Mouse (Mus musculus): ENCODE data around the gene Cadm1. TPM values are rescaled to one million over a fixed set of nuclear protein-coding genes. Genes with fewer than 3 reads are reported as not detected.

Cadm1 gene
- polyA plus RNA-seq, 1 experiment from 2014 or later: 84.9 TPM

GRCm38 (mm10) chr9:47545245-47545644, 15.3 kb downstream of the Cadm1 start:
- Histone ChIP-seq H3K36me3 (ENCODE audit: insufficient read depth, low read length) (no peaks in the 10 kb centered on the region), H3K4me1 (ENCODE audit: insufficient read depth, low read depth, low read length) (0 out of 2 replicates have a peak, but pooled peaks cover 2% of the 10 kb centered on the region), H3K9ac (replicated peaks; ENCODE audit: low read depth) (no peak overlapping the region), H3K9me3 (ENCODE audit: low read length) (no peaks in the 10 kb centered on the region), H3K27ac (ENCODE audit: low read length) (no peak overlapping the region), H3K4me2 (replicated peaks; ENCODE audit: low read depth, low read length) (no peak overlapping the region), H3K27me3 (replicated peaks; ENCODE audit: insufficient read depth, low read length) (no peaks in the 10 kb centered on the region), H3K4me3 (ENCODE audit: low read depth, low read length) (no peak overlapping the region)
- WGBS: 36% methylated on average over 7 of the region's 7 CpGs
- TF ChIP-seq EP300 (IDR thresholded peaks at IDR 0.05) (peak; percentile 43; the same call in 1 of the 2 replicates), CTCF (IDR thresholded peaks at IDR 0.05) (no peak)
- ATAC-seq (no peak), DNase-seq (ENCODE audit: low spot score) (no peak)

GRCm38 (mm10) chr9:47545667-47546066, 15.7 kb downstream of the Cadm1 start:
- no peak overlapping the region for H3K4me3 ChIP-seq (ENCODE audit: low read depth, low read length)
- DNase-seq (ENCODE audit: low spot score): no peak

GRCm38 (mm10) chr9:47548402-47548801, 18.4 kb downstream of the Cadm1 start:
- ATAC-seq (peak; percentile 94), DNase-seq (ENCODE audit: low spot score) (peak; percentile 89)
- no peak overlapping the region for H3K4me3 ChIP-seq (ENCODE audit: low read depth, low read length)
- TF ChIP-seq CTCF (IDR thresholded peaks at IDR 0.05): no peak
- TF ChIP-seq EP300 (IDR thresholded peaks at IDR 0.05): peak; percentile 96
- no peaks in the 10 kb centered on the region for H3K27me3 ChIP-seq (replicated peaks; ENCODE audit: insufficient read depth, low read length)
- 58% methylated on average over 12 of the region's 12 CpGs for WGBS
- no peaks in the 10 kb centered on the region for H3K36me3 ChIP-seq (ENCODE audit: insufficient read depth, low read length)
- peak overlapping the region; percentile 83 for H3K27ac ChIP-seq (ENCODE audit: low read length)
- no peak overlapping the region for H3K4me2 ChIP-seq (replicated peaks; ENCODE audit: low read depth, low read length)
- H3K9ac ChIP-seq (replicated peaks; ENCODE audit: low read depth): no peak overlapping the region
- 0 out of 2 replicates have a peak, but pooled peaks cover 2% of the 10 kb centered on the region for H3K4me1 ChIP-seq (ENCODE audit: insufficient read depth, low read depth, low read length)
- no peaks in the 10 kb centered on the region for H3K9me3 ChIP-seq (ENCODE audit: low read length)

More at GRCm38 (mm10) chr9:47545667-47546066, 15.7 kb downstream of the Cadm1 start:
- no peak overlapping the region for H3K9ac ChIP-seq (replicated peaks; ENCODE audit: low read depth)
- no peaks in the 10 kb centered on the region for H3K36me3 ChIP-seq (ENCODE audit: insufficient read depth, low read length)
- no peaks in the 10 kb centered on the region for H3K27me3 ChIP-seq (replicated peaks; ENCODE audit: insufficient read depth, low read length)
- no peak overlapping the region for H3K4me2 ChIP-seq (replicated peaks; ENCODE audit: low read depth, low read length)
- H3K4me1 ChIP-seq (ENCODE audit: insufficient read depth, low read depth, low read length): 0 out of 2 replicates have a peak, but pooled peaks cover 2% of the 10 kb centered on the region
- H3K9me3 ChIP-seq (ENCODE audit: low read length): no peaks in the 10 kb centered on the region
- H3K27ac ChIP-seq (ENCODE audit: low read length): no peak overlapping the region
- no peak for TF ChIP-seq CTCF (IDR thresholded peaks at IDR 0.05)
- no peak for ATAC-seq
- WGBS: 37% methylated on average over 12 of the region's 12 CpGs

- Histone ChIP-seq H3K4me1 (ENCODE audit: insufficient read depth, low read depth, low read length) (0 out of 2 replicates have a peak, but pooled peaks cover 2% of the 10 kb centered on the region), H3K9ac (replicated peaks; ENCODE audit: low read depth) (no peak overlapping the region), H3K4me2 (replicated peaks; ENCODE audit: low read depth, low read length) (no peak overlapping the region), H3K27ac (ENCODE audit: low read length) (peak overlapping the region; percentile 83), H3K9me3 (ENCODE audit: low read length) (no peaks in the 10 kb centered on the region), H3K36me3 (ENCODE audit: insufficient read depth, low read length) (no peaks in the 10 kb centered on the region), H3K27me3 (replicated peaks; ENCODE audit: insufficient read depth, low read length) (no peaks in the 10 kb centered on the region), H3K4me3 (ENCODE audit: low read depth, low read length) (no peak overlapping the region)
- peak; percentile 43 for DNase-seq (ENCODE audit: low spot score)
- WGBS: 58% methylated on average over 5 of the region's 5 CpGs
- peak; percentile 28; the same call in 1 of the 2 replicates for ATAC-seq
- TF ChIP-seq CTCF (IDR thresholded peaks at IDR 0.05) (no peak), EP300 (IDR thresholded peaks at IDR 0.05) (no peak)
Measured at GRCm38 (mm10) chr9:47548916-47549315, 18.9 kb downstream of the Cadm1 start.

- no peaks in the 10 kb centered on the region for H3K36me3 ChIP-seq (ENCODE audit: insufficient read depth, low read length)
- no peaks in the 10 kb centered on the region for H3K27me3 ChIP-seq (replicated peaks; ENCODE audit: insufficient read depth, low read length)
- ATAC-seq (no peak), DNase-seq (ENCODE audit: low spot score) (no peak)
- H3K4me2 ChIP-seq (replicated peaks; ENCODE audit: low read depth, low read length): no peak overlapping the region
- WGBS: 77% methylated on average over 10 of the region's 10 CpGs
- no peak overlapping the region for H3K27ac ChIP-seq (ENCODE audit: low read length)
- H3K4me1 ChIP-seq (ENCODE audit: insufficient read depth, low read depth, low read length): no peaks in the 10 kb centered on the region
- no peak for TF ChIP-seq CTCF (IDR thresholded peaks at IDR 0.05)
- no peak for TF ChIP-seq EP300 (IDR thresholded peaks at IDR 0.05)
- H3K4me3 ChIP-seq (ENCODE audit: low read depth, low read length): no peak overlapping the region
- H3K9ac ChIP-seq (replicated peaks; ENCODE audit: low read depth): no peak overlapping the region
- no peaks in the 10 kb centered on the region for H3K9me3 ChIP-seq (ENCODE audit: low read length)
Measured at GRCm38 (mm10) chr9:47552960-47553575, 23.1 kb downstream of the Cadm1 start.

GRCm38 (mm10) chr9:47560726-47561125, 30.8 kb downstream of the Cadm1 start:
- Histone ChIP-seq H3K27ac (ENCODE audit: low read length) (no peak overlapping the region), H3K9ac (replicated peaks; ENCODE audit: low read depth) (no peak overlapping the region), H3K4me1 (ENCODE audit: insufficient read depth, low read depth, low read length) (no peaks in the 10 kb centered on the region), H3K36me3 (ENCODE audit: insufficient read depth, low read length) (no peaks in the 10 kb centered on the region), H3K27me3 (replicated peaks; ENCODE audit: insufficient read depth, low read length) (no peaks in the 10 kb centered on the region), H3K4me3 (ENCODE audit: low read depth, low read length) (no peak overlapping the region), H3K4me2 (replicated peaks; ENCODE audit: low read depth, low read length) (no peak overlapping the region), H3K9me3 (ENCODE audit: low read length) (no peaks in the 10 kb centered on the region)
- WGBS: 87% methylated on average over 3 of the region's 3 CpGs
- DNase-seq (ENCODE audit: low spot score): no peak
- TF ChIP-seq CTCF (IDR thresholded peaks at IDR 0.05) (no peak), EP300 (IDR thresholded peaks at IDR 0.05) (no peak)
- ATAC-seq: no peak
